Mouse (Mus musculus) leukemia stem cell, adult 10-12 weeks (primary cell): Measurements from ENCODE around the gene Trim67. TPM values are rescaled to one million over a fixed set of nuclear protein-coding genes. Genes with fewer than 3 reads are reported as not detected.

Source experiments
- polyA plus RNA-seq: library from polyadenylated mRNA; stranded (reverse); fragments of >175 nt; gene quantifications from 2 replicates; pipeline ENCODE4 v1.2.3, GENCODE M21; 2012; ENCODE audit warnings: low replicate concordance

Gene Trim67
- 0.05 TPM in 1 of 2 replicates, not detected in the other for polyA plus RNA-seq

GRCm38 (mm10) chr8:124792708-124793107 lies at the start of gene Trim67:
Gene Trim67, plus strand, starts transcription at chr8:124793092.

GRCm38 (mm10) chr8:124751709-124752173 lies 41.2 kb upstream of the Trim67 start, which contains the start of gene Fam89a:
Gene Fam89a, minus strand, starts transcription at chr8:124751832.

DNA sequence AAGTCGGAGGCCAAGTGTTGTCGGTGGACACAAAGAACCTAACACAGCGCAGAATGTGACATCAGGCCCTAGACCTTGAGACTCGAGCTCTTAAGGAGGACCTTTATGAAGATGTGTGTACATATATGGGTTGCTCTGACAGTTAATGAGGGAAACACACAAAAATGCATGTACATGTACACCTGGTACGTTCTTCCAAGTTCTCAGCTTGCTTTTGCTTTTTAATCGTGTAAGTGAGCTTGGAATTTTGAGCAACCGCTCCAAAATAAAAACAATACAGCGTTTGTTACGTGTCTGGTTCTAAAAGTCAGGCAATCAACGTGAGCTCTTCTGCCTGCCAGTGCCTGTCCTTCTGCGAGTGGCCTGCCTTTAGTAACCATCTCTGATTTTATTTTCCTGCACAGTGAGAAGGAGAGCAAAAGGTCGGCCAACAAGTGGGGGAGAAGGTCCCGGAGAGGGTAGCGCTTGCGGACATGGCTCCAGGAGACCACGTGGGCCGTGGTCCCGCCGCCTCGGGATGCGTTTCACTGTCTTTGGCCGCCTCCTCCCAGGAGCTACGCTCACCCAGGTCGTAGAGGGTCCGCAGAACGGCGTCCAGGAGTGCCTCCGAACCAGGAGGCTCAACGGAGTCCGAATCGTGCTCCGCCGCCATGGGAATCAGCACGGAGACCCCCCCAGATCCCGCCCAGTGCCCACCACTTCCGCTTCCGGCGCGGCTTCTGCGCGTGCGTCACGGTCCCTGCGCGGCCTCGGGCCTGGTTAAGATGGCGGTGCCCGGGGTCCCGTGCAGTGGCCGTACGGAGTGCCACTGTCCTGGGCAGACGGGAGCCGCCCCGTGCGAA lies 69.7 kb downstream of the Trim67 start, which contains the start of the genes Gnpat and 2810004N23Rik:
Gene Gnpat, plus strand, starts transcription at position 713 of the 842 bp plus-strand sequence.
Gene 2810004N23Rik, minus strand, starts transcription at position 800 of the 842 bp plus-strand sequence.

Other genes starting within 250 kb of the Trim67 start
- not detected in 2 replicates for gene Agt, start 223.4 kb upstream of the Trim67 start, polyA plus RNA-seq
- 0.15 and 0.22 TPM in 2 replicates for gene Capn9, start 217.0 kb upstream of the Trim67 start, polyA plus RNA-seq
- gene 2310022B05Rik, start 129.7 kb upstream of the Trim67 start, polyA plus RNA-seq, result 14.4 and 17.5 TPM in 2 replicates
- 7.2 and 17.7 TPM in 2 replicates for gene Ttc13, start 71.1 kb upstream of the Trim67 start, polyA plus RNA-seq
- gene Arv1, start 71.0 kb upstream of the Trim67 start, polyA plus RNA-seq, result 15.4 and 16.1 TPM in 2 replicates
- gene Fam89a, start 41.3 kb upstream of the Trim67 start, polyA plus RNA-seq, result 0.39 and 0.44 TPM in 2 replicates
- 34.3 and 41.1 TPM in 2 replicates for gene Gnpat, start 69.9 kb downstream of the Trim67 start, polyA plus RNA-seq
- 8.6 and 25.1 TPM in 2 replicates for gene 2810004N23Rik, start 70.0 kb downstream of the Trim67 start, polyA plus RNA-seq
- gene Exoc8, start 104.6 kb downstream of the Trim67 start, polyA plus RNA-seq, result 7.1 and 9.2 TPM in 2 replicates
- gene Sprtn, start 104.8 kb downstream of the Trim67 start, polyA plus RNA-seq, result 2.7 and 9.9 TPM in 2 replicates
- 15.7 and 16.8 TPM in 2 replicates for gene Egln1, start 156.2 kb downstream of the Trim67 start, polyA plus RNA-seq
- gene Tsnax, start 219.9 kb downstream of the Trim67 start, polyA plus RNA-seq, result 11.4 and 17.3 TPM in 2 replicates